Mouse (Mus musculus): Measurements from ENCODE around the gene Gm28305.

Gene Gm28305

DNA sequence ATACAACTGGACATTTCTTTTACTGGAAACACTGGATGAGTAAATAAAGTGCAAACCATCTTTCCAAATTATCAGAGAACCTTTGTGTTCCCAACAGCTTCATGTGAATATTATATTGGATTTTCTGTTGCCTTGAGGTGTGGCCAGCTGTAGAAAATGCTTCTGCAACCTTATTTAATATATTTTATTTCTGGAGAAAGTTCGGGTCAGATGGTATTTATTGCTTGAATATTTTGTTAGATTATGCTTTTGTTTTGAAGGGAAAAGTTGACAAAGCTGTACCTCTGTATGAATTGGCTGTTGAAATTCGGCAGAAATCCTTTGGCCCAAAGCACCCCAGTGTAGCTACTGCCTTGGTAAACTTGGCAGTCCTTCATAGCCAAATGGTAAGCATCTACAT lies at the start of gene Gm28305:
Gene Gm28305, plus strand, starts transcription at position 301 of the 400 bp plus-strand sequence.
- in situ Hi-C loops (cut with MboI, MseI) = no loop called here

DNA sequence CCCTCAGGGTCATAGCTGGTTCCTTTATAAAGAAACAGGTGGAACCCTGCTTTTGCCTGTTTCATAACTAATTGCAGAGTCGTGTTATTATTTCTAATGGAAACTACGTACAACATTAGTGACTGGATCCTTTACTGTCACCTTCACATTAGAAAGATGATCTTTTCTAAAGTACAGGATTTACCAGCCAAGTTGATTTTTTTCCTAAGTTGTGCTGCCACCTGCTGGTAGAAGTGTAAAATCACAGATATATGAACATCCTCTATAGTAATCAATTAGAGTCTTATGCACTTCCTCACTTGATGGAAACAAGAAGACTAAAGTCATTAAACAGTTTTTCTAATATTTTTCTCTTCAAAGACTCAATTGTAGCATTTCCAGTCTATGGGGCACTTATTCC lies 44.0 kb upstream of the Gm28305 start:
- in situ Hi-C loops (cut with MboI, MseI) = loop anchor here (5.0 kb wide), 2 partner anchors 229 to 374 kb away; no protein-coding TSS in a partner anchor

DNA sequence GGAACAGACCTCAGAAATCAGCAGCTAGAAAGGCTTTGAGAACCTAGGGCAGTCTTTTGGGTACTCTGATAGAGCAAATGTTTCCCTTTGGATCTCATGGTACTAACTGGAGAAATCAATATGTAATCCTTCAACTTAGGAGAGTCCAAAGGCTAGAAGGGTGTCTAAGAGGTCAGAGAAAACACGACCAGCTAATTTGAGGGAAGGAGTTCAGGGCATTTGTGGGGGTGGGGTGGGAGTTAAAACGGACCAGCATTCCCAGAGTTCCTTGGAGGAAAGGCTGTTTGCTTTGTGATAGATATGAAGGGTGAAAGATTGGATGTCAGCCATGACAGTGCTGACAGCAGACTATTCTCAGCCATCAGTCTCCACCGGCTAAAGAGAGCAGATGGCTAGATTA lies 39.9 kb upstream of the Gm28305 start:
- in situ Hi-C loops (cut with MboI, MseI) = no loop called here

DNA sequence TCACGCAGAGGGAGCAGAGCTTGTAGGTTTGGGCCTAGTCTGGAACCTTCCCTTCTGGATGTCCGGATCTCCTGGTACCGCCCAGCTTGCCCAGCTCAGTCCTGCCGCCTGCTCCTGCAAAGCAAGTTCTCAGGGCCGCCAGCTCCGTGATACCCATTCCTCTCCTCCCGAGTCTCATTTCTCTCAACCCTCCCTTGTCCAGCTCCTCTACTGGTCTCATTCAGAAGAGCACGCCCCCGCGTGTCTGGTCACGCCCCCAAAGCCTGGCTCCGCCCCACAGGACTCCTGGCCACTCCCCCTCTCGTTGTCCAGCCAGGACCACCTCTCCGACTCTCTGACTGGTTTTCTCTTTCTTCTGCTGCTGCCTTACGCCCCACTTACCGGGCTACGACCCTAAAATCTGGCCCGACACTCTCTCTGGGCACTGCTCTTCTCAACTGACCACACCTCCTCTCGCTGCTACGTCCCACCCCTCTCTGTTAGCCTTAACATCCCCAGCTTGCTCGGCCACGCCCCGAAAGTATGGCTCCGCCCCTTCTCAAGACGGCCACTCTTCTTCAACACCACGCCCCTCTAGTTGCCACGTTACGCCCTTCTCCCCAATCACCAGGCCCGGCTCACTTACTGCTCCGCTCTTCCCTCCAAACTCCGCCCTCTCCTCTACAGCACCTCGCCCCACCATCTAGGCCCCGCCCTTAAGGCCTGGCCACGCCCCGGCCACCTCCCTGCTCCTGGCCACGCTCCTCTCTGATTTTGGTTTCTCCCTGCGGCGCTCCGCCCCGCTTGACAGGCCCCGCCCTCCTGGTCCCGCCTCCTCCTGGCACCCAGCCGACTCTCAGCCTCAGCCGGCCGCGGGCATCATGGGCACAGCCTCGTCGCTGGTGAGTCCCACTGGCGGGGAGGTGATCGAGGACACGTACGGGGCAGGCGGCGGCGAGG lies 38.3 kb upstream of the Gm28305 start, which contains the start of gene Nphp3:
Gene Nphp3, plus strand, starts transcription at position 624 of the 939 bp plus-strand sequence.
- in situ Hi-C loops (cut with MboI, MseI) = no loop called here

DNA sequence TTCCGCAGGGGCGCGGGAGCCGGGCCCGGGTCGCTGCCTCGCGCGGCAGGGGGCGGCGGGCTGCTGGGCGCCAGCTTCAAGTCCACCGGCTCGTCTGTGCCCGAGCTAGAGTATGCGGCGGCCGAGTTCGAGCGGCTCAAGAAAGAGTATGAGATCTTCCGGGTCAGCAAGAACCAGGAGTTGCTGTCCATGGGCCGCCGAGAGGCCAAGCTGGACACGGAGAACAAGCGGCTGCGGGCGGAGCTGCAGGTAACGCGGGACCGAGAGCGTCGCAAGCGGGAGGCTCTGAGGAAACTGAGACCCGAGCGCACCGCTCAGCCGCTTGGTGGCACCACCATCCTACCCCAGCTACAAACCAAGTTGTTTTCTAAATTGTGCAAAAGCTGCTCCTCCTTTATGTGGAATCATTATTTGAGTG lies 37.5 kb upstream of the Gm28305 start:
- in situ Hi-C loops (cut with MboI, MseI) = no loop called here

DNA sequence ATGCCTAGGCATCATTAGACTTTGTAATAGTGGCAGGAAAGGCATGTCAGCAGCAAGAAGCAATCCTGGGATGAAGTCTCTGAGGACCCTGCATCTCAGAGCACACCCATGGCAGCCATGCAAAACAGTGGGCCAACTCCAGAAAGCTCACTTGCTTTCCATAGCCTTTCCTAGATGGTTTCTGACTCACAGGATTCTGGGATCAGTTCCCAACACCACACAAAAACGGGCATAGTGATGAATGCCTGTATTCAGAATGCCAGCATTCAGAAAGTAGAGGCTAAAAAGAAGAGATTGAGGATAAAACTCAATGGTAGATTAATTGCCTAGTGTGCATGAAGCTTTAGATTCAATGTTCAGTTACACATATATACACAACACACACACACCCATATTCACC lies 25.9 kb upstream of the Gm28305 start:
- in situ Hi-C loops (cut with MboI, MseI) = no loop called here

DNA sequence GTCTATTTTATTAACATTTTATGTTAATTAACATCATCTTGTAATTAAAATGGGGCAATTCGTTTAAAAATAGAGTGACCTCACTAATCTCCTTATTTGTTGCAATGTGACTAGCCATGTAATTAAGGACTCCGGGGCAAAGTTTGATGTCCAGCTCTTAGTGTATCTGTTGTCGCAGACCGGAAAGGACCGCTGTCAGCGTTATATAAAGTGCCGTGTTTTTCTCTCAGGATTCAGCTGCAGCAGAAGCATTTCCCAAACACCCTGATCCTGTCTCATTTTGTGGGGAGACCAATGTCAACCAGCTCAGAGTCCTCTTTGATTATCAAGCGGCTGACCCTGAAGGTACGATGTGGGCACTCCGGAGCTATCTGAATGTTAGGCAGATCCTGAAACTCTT lies 19.4 kb upstream of the Gm28305 start:
- in situ Hi-C loops (cut with MboI, MseI) = no loop called here

DNA sequence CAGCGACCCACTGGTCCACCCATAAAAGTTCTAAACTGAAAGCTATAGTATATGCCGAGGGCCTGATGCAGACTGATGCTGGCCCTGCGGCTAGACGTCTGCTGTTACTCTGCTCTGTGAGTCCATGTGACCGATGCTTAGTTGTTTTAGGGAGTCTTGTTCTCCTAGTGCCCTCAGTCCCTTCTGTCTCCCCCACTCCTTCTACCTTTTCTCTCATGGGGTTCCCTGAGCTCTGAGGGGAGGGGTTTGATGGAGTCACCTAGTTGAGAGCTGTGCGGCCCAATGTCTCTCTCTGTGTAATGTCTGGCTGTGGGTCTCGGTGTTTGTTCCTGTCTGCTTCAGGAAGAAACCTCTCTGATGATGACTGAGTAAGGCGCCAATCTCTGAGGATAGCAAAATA lies 13.3 kb upstream of the Gm28305 start:
- in situ Hi-C loops (cut with MboI, MseI) = no loop called here

DNA sequence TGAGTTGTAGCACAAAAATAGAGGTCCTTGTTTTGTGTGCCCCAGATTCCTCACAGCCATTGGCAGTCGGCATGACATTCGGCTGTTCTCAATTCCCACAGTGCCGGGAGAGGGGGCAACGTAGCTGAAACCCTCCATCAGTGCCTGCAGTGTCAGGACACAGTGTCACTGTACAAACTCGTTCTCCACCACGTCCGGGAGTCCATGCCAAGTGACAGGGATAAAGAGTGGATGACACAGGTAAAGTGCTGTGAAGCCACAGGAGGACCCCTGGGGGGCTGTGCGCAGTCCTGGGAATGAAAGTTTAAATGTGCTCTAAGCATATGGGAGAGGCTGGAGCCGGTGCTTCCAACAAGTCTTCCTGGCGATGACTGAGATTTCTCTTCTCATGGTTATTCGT lies 10.6 kb upstream of the Gm28305 start:
- in situ Hi-C loops (cut with MboI, MseI) = no loop called here

DNA sequence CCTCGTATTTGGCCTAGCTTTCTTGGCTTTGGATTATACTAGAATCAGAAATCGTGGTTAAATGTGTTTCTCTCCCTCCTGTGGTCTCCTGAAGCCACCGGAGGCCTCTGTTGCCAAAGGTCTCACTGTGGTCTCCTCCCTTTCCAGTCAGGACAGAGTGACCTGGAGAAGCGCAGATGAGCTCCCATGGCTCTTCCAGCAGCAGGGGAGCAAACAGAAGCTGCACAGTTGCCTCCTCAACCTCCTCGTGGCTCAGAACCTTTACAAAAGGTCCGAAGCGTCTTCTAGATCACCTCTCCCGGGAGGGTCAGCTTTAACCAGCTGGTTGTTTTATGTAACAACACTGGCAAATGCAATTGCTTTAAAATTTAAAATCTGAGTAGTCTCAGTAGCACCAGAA lies 6.2 kb upstream of the Gm28305 start:
- in situ Hi-C loops (cut with MboI, MseI) = no loop called here

DNA sequence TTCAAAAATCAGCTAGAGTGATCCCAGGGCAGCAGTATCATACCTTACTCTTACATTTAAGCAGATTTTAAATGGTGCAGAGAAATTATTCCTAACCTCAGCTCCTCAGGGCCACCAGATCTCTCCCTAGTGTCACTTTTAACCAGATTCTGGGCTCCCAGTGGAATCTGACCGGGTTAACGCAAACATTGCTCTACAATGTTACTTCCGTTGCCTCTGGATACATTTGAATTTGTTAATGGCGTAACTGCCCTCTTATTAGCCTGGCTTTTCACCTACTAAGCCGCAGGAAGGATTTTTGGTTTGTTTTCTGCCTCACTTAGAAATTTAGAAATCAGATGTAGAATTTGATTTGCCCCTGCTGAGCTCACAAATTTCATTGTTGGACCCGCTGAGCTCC lies 5.7 kb upstream of the Gm28305 start:
- in situ Hi-C loops (cut with MboI, MseI) = no loop called here

DNA sequence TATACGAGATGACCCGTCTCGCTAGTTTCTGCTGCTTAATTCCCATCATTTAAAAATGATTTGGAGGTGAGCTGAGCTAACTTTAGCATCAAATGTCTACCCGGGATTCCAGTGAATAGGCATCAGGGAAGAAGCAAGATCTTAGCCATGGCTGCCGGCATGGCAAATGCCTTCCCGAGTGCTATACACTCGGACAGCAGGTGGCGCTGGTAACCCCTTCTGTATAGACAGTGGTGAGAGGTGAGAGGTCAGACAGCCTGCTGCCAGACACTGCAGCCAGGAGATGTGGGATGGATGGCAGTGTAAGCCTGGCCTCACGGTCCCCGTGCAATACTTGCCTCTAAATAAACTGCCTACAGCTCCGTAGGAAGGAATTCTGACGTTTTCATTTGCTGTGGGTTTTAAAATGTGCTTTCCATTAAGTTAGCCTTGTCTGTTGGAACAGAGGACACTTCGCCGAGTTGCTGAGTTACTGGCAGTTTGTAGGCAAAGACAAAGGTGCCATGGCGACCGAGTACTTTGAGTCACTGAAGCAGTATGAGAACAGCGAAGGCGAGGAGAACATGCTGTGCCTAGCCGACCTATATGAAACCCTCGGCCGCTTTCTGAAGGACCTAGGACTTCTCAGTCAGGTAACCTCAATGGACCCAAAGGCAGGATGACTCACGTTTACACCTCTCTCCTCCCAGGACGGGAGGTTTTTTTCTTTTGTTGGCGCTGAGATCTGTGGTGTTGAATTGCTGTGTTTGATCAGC lies 5.0 kb upstream of the Gm28305 start:
- in situ Hi-C loops (cut with MboI, MseI) = no loop called here

DNA sequence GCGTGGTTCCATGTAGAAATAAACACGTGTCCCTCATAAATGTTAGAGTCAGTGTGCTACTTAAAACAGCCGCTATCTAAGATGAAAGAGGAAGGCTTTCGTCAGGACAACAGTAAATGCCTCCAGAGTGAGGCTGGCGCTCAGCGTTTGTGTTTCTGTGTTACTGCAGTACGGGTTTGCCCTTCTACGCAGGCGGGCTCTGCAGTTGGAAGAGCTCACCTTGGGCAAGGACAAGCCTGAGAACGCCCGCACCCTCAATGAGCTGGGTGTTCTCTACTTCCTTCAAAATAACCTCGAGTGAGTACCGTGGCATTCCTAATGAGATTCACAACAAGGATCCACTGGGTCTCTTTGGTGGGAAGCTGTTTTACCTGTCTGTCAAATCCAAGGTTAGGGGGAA lies 2.2 kb upstream of the Gm28305 start:
- in situ Hi-C loops (cut with MboI, MseI) = no loop called here

DNA sequence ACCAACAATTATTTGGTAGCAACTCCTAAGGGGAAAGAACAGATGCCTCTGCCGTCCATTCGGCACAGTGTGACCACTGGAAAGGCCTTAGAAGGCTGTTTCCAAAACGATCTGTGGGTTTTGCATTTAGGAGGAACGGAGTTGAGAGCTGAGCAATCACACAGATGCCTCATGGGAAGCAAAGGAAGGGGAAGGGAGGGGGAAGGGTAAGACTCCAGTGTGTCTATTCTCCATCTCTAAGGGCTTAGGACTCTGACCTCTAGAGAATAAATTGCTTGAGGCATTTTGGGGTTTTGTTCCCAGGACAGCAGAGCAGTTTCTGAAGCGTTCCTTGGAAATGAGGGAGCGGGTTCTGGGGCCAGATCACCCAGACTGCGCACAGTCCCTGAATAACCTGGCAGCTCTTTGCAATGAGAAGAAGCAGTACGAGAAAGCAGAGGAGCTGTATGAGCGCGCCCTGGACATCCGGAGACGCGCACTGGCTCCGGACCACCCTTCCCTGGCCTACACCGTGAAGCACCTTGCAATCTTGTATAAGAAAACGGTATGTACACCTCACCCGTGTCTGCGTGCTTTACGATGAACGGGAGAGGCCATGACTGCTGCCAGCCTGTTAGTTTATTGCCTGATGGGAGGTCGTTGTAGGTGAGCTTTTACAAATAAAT lies 1.3 kb upstream of the Gm28305 start:
- in situ Hi-C loops (cut with MboI, MseI) = no loop called here

DNA sequence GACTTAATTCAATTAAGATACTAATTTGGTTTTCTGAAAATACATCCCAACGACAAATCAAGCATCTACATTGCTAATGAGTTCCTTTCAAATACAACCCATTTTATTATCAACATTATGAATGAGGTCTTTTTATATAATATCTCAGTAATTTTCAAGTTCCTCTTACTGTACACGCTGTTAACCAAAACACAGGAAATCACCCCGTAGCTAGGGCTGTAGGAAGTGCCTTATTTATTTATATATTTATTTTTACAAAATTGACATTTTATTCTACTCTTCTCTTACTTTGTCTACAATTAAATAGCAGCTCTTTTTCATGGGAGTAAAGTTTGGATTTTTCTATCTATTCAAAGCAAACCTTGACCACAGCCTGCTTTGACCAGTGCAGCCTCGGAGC lies 720 bp upstream of the Gm28305 start:
- in situ Hi-C loops (cut with MboI, MseI) = no loop called here

DNA sequence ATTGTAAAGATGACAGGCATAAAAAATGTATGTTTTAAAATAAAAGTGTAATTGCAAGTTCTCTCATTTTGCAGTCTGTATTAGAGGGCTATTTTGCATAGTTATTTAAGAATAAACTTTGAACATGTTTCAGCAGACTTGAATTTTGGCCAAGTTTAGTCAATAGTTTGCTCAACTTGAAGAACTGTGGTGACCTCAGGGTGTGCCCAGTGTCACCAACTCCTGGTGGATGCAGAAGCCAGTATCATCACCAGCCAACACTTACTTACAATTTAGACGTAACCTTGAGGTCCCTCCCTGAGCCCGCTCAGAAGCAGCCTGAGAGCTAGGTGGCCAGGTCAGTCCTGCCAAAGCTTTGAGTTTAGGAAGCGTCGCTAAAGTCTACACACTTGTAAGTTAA lies 3.2 kb downstream of the Gm28305 start:
- in situ Hi-C loops (cut with MboI, MseI) = no loop called here

DNA sequence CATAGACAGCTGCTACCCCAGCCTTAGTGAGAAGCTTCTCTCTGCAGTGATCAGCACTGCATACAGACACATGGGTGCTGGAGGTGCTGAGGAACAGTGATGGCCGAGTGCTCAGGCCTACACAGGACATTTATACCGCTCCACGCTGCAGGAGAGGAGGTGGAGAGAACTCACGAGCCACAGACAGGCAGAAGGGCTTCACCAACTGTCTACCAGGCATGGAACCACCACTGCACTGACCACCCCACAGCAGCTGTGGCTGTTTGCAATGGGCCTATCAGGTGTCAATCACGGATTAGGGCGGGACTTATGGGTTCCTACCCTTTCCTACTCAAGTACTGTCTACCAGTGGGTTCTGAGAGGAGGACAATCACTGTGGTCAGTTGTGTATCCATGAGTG lies 10.6 kb downstream of the Gm28305 start:
- in situ Hi-C loops (cut with MboI, MseI) = loop anchor here (10.0 kb wide), 1 partner anchor 1354 kb away; no protein-coding TSS in a partner anchor

DNA sequence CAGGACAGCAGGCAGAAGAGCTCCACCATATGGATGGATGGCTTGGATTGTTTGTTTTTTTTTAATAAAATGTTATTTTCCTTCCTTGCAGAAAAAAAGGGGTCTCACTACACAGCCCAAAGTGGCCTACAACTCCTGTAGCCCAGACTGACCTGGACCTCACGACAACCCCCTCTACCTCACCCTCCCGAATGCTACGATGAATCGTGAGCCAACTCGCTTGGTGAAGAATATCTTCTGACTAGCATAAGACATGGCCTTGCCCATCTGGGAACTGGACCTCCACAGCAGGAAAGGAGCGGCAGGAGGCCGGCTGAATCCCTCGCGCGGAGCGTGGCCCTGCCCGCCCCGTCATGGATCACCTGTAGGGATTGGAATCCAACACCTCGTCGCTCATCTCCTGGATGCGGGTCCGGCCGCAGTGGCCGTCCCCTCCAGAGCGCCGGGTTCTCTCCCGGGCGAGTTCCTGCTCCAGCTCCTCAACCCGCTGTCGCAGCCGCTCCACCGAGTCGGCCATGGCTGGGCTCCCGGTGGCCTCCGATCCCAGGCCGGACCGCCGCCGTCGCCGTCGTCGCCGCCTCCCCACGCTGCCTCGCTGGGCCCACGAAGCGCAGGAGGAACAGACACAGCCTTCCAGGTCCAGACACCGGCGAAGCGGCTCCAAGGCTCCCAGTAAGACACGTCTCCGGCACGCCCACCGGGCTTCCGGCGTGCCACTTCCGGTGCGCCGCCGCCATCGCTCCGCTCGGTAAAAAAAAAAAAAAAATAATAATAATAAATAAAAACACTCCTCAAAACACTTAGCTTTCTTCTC lies 22.2 kb downstream of the Gm28305 start, which contains the start of gene Uba5:
Gene Uba5, minus strand, starts transcription at position 705 of the 814 bp plus-strand sequence.
- in situ Hi-C loops (cut with MboI, MseI) = no loop called here

DNA sequence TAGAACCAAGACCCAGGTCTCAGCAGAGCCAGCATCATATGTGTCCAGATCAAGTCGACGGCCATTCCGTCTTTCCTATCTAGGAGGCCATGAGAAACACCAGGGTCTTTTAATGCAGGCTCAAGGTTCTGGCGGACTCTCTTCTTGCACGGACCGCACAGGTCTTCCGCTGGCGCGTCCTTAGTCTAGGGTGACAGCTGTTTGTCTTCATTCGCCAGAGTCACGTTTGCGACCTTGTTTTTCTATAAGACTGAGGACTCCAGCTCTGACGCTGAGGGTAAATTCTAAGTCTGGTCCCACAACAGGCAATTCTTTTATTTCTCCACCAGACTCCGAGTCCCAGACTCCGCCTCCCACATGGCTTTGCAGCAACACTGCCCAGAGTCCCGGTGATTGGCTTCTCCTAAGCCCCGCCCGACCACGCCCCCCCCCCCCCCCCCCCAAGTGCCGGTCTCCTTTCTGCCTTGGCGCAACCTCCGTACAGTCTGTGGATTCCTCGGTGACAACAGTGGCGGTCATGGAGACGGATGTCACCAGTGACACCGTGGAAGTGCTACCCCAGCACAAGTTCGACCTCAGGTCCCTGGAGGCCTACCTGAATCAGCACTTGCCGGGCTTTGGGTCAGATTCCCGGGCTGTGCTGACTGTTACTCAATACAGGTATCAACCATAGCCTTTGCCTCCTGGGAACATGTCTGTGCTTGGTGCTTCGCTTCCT lies 22.9 kb downstream of the Gm28305 start, which contains the start of gene Acad11:
Gene Acad11, plus strand, starts transcription at position 134 of the 718 bp plus-strand sequence.
- in situ Hi-C loops (cut with MboI, MseI) = no loop called here

DNA sequence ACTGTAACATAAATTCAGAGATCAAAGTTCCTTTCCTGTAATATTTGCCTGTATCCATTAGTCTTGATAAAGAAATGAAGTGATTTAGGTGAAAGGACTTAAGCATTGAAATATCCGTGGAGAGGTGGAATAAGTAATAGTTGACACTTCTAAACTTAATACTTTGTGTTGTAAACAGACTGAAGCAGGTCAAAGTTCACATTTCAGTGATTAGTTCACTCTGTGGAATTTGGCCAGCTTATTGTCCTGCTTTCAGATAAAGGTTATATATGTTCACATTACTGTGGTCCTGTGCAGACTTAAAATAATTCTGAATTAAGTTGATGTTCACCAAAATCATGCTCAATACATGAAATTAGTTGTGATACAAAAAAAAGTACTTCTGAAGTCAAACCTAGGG lies 24.1 kb downstream of the Gm28305 start:
- in situ Hi-C loops (cut with MboI, MseI) = no loop called here

All from T-helper 1 cell (primary cell).